Mouse (Mus musculus) lung, embryonic 15.5 days (tissue): ENCODE data around the gene R3hcc1l. TPM values are rescaled to one million over a fixed set of nuclear protein-coding genes. Genes with fewer than 3 reads are reported as not detected.

Experiments used
- ATAC-seq: fragments of 200-750 bp; cut with Nextera tagmentation; 2 replicates; pipeline ENCODE4 v1.8.0; 2017; ENCODE audit warnings: moderate number of reproducible peaks, borderline replicate concordance; ENCODE audit not compliant: low FRiP score, low TSS enrichment; ENCODE audit errors: extremely low read depth
- H3K27ac ChIP-seq: fragments of 300-500 bp; sonication (generic); 2 replicates; pipeline ENCODE4 v1.5.1; 2015; ENCODE audit warnings: moderate library complexity, mild to moderate bottlenecking, inconsistent platforms
- H3K27me3 ChIP-seq: fragments of 300-500 bp; sonication (generic); 2 replicates; pipeline ENCODE4 v1.6.1; 2015; ENCODE audit warnings: inconsistent platforms
- H3K36me3 ChIP-seq: fragments of 300-500 bp; sonication (generic); 2 replicates; pipeline ENCODE4 v1.6.1; 2015; ENCODE audit warnings: inconsistent platforms
- H3K4me1 ChIP-seq: fragments of 300-500 bp; sonication (generic); 2 replicates; pipeline ENCODE4 v1.6.1; 2015; ENCODE audit warnings: inconsistent platforms
- H3K4me2 ChIP-seq: fragments of 300-500 bp; sonication (generic); 2 replicates; pipeline ENCODE4 v1.6.1; 2015; ENCODE audit warnings: inconsistent platforms, mild to moderate bottlenecking, moderate library complexity
- H3K4me3 ChIP-seq: fragments of 300-500 bp; sonication (generic); 2 replicates; pipeline ENCODE4 v1.5.1; 2015; ENCODE audit warnings: mild to moderate bottlenecking, inconsistent platforms
- H3K9ac ChIP-seq: fragments of 300-500 bp; sonication (generic); 2 replicates; pipeline ENCODE4 v1.6.1; 2015; ENCODE audit warnings: inconsistent platforms
- H3K9me3 ChIP-seq: fragments of 300-500 bp; sonication (generic); 2 replicates; pipeline ENCODE4 v1.6.1; 2016; ENCODE audit warnings: inconsistent platforms
- WGBS: fragments of 180-500 bp; shearing (Covaris S2); methylation state at CpG from one replicate; pipeline ENCODE4 v1.1.7; 2015; 5-methylcytosine and 5-hydroxymethylcytosine counted together
- polyA plus RNA-seq: library from polyadenylated mRNA; unstranded; fragments of >200 nt; fragmentation: Nextera tagmentation; extraction: Ambion mirVana; gene quantifications from 2 replicates; pipeline ENCODE4 v1.2.1, GENCODE M21; 2015

Gene R3hcc1l
- polyA plus RNA-seq, 1 experiment from 2014 or later, result 23.3 TPM

GRCm38 (mm10) chr19:42602576-42602975 lies 84.0 kb downstream of the R3hcc1l start:
- Histone ChIP-seq H3K9ac (no peak overlapping the region), H3K27me3 (no peaks in the 10 kb centered on the region), H3K4me2 (no peak overlapping the region), H3K9me3 (no peaks in the 10 kb centered on the region), H3K36me3 (no peaks in the 10 kb centered on the region), H3K4me3 (no peak overlapping the region), H3K4me1 (no peaks in the 10 kb centered on the region), H3K27ac (no peak overlapping the region)
- no peak for ATAC-seq
- 69% methylated on average over 8 of the region's 8 CpGs for WGBS

GRCm38 (mm10) chr19:42608082-42608481 lies 89.5 kb downstream of the R3hcc1l start:
- Histone ChIP-seq H3K9me3 (no peaks in the 10 kb centered on the region), H3K27ac (no peak overlapping the region), H3K27me3 (0 out of 2 replicates have a peak, but pooled peaks cover 10% of the 10 kb centered on the region), H3K9ac (no peak overlapping the region), H3K36me3 (no peaks in the 10 kb centered on the region), H3K4me1 (0 out of 2 replicates have a peak, but pooled peaks cover 8% of the 10 kb centered on the region), H3K4me3 (no peak overlapping the region), H3K4me2 (no peak overlapping the region)
- 80% methylated on average over 5 of the region's 5 CpGs for WGBS
- ATAC-seq, result no peak

- no peak for ATAC-seq
- no peaks in the 10 kb centered on the region for H3K36me3 ChIP-seq
- H3K27me3 ChIP-seq, result peaks cover 22% of the 10 kb centered on the region; the same call in 1 of the 2 replicates
- no peaks in the 10 kb centered on the region for H3K9me3 ChIP-seq
- H3K27ac ChIP-seq, result no peak overlapping the region
- H3K4me3 ChIP-seq, result no peak overlapping the region
- H3K4me2 ChIP-seq, result no peak overlapping the region
- WGBS, result 88% methylated on average over 3 of the region's 3 CpGs
- no peak overlapping the region for H3K9ac ChIP-seq
- H3K4me1 ChIP-seq, result 0 out of 2 replicates have a peak, but pooled peaks cover 8% of the 10 kb centered on the region
Measured at GRCm38 (mm10) chr19:42609716-42610115, 91.2 kb downstream of the R3hcc1l start.

- H3K36me3 ChIP-seq, result no peaks in the 10 kb centered on the region
- 70% methylated on average over 4 of the region's 4 CpGs for WGBS
- H3K4me3 ChIP-seq, result no peak overlapping the region
- ATAC-seq, result no peak
- H3K4me2 ChIP-seq, result no peak overlapping the region
- no peak overlapping the region for H3K27ac ChIP-seq
- H3K9ac ChIP-seq, result no peak overlapping the region
- H3K27me3 ChIP-seq, result peaks cover 22% of the 10 kb centered on the region; the same call in 1 of the 2 replicates
- H3K4me1 ChIP-seq, result 0 out of 2 replicates have a peak, but pooled peaks cover 8% of the 10 kb centered on the region
- no peaks in the 10 kb centered on the region for H3K9me3 ChIP-seq
Measured at GRCm38 (mm10) chr19:42611746-42612145, 93.2 kb downstream of the R3hcc1l start.

GRCm38 (mm10) chr19:42612654-42613053 lies 94.1 kb downstream of the R3hcc1l start, which contains the start of gene Loxl4:
Loxl4 (minus strand) TSS chr19:42612813.
- peak; percentile 80; the same call in 1 of the 2 replicates for ATAC-seq
- peak within 1 kb of the TSS; percentile 41 for H3K4me3 ChIP-seq
- peak within 1 kb of the TSS; percentile 83 for H3K4me2 ChIP-seq
- WGBS, result under 1% methylated on average over 37 of the region's 37 CpGs
- 0 out of 2 replicates have a peak, but pooled peaks cover 8% of the 10 kb centered on the region for H3K4me1 ChIP-seq
- no peaks in the 10 kb centered on the region for H3K9me3 ChIP-seq
- peak within 1 kb of the TSS; percentile 21 for H3K9ac ChIP-seq
- H3K27me3 ChIP-seq, result peaks cover 22% of the 10 kb centered on the region; the same call in 1 of the 2 replicates
- no peak within 1 kb of the TSS for H3K27ac ChIP-seq
- H3K36me3 ChIP-seq, result no peaks in the 10 kb centered on the region

GRCm38 (mm10) chr19:42613116-42613515 lies 94.6 kb downstream of the R3hcc1l start:
- ATAC-seq, result no peak
- WGBS, result 27% methylated on average over 7 of the region's 7 CpGs

GRCm38 (mm10) chr19:42613647-42614225 lies 95.2 kb downstream of the R3hcc1l start:
- no peak overlapping the region for H3K4me3 ChIP-seq
- ATAC-seq, result no peak
- no peak overlapping the region for H3K9ac ChIP-seq
- H3K27ac ChIP-seq, result no peak overlapping the region
- H3K4me1 ChIP-seq, result 0 out of 2 replicates have a peak, but pooled peaks cover 8% of the 10 kb centered on the region
- peaks cover 22% of the 10 kb centered on the region; the same call in 1 of the 2 replicates for H3K27me3 ChIP-seq
- H3K4me2 ChIP-seq, result no peak overlapping the region
- WGBS, result 52% methylated on average over 7 of the region's 7 CpGs
- H3K36me3 ChIP-seq, result no peaks in the 10 kb centered on the region
- H3K9me3 ChIP-seq, result no peaks in the 10 kb centered on the region

More at GRCm38 (mm10) chr19:42613116-42613515, 94.6 kb downstream of the R3hcc1l start:
- Histone ChIP-seq H3K27ac (no peak overlapping the region), H3K27me3 (peaks cover 22% of the 10 kb centered on the region; the same call in 1 of the 2 replicates), H3K9ac (no peak overlapping the region), H3K4me1 (0 out of 2 replicates have a peak, but pooled peaks cover 8% of the 10 kb centered on the region), H3K9me3 (no peaks in the 10 kb centered on the region), H3K36me3 (no peaks in the 10 kb centered on the region), H3K4me3 (peak overlapping the region; percentile 41), H3K4me2 (peak overlapping the region; percentile 83)

GRCm38 (mm10) chr19:42628068-42628467 lies 109.5 kb downstream of the R3hcc1l start:
- H3K27ac ChIP-seq, result no peak overlapping the region
- no peak overlapping the region for H3K4me3 ChIP-seq
- no peak for ATAC-seq
- H3K9ac ChIP-seq, result no peak overlapping the region
- H3K4me2 ChIP-seq, result no peak overlapping the region
- no peaks in the 10 kb centered on the region for H3K27me3 ChIP-seq
- no peaks in the 10 kb centered on the region for H3K36me3 ChIP-seq
- peaks cover 4% of the 10 kb centered on the region for H3K4me1 ChIP-seq
- H3K9me3 ChIP-seq, result no peaks in the 10 kb centered on the region
- 73% methylated on average over 6 of the region's 6 CpGs for whole genome bisulfite sequencing

- H3K4me1 ChIP-seq, result peaks cover 4% of the 10 kb centered on the region
- peak overlapping the region; percentile 42 for H3K4me2 ChIP-seq
- WGBS, result 1% methylated on average over 8 of the region's 8 CpGs
- no peaks in the 10 kb centered on the region for H3K9me3 ChIP-seq
- H3K27ac ChIP-seq, result no peak overlapping the region
- ATAC-seq, result peak; percentile 46; the same call in 1 of the 2 replicates
- H3K36me3 ChIP-seq, result no peaks in the 10 kb centered on the region
- H3K9ac ChIP-seq, result no peak overlapping the region
- H3K27me3 ChIP-seq, result no peaks in the 10 kb centered on the region
- no peak overlapping the region for H3K4me3 ChIP-seq
Measured at GRCm38 (mm10) chr19:42631541-42631961, 113.0 kb downstream of the R3hcc1l start.

GRCm38 (mm10) chr19:42632301-42632700 lies 113.7 kb downstream of the R3hcc1l start:
- Histone ChIP-seq H3K36me3 (no peaks in the 10 kb centered on the region), H3K4me3 (no peak overlapping the region), H3K27me3 (no peaks in the 10 kb centered on the region), H3K27ac (no peak overlapping the region), H3K4me2 (no peak overlapping the region), H3K9me3 (no peaks in the 10 kb centered on the region), H3K9ac (no peak overlapping the region), H3K4me1 (peaks cover 4% of the 10 kb centered on the region)
- WGBS, result 57% methylated on average over 4 of the region's 4 CpGs
- ATAC-seq, result no peak

- peaks cover 6% of the 10 kb centered on the region for H3K4me1 ChIP-seq
Measured at GRCm38 (mm10) chr19:42633650-42634049, 115.1 kb downstream of the R3hcc1l start.

GRCm38 (mm10) chr19:42636631-42637030 lies 118.1 kb downstream of the R3hcc1l start:
- 36% methylated on average over 11 of the region's 11 CpGs for WGBS

More at GRCm38 (mm10) chr19:42633650-42634049, 115.1 kb downstream of the R3hcc1l start:
- no peak overlapping the region for H3K9ac ChIP-seq
- no peak overlapping the region for H3K4me2 ChIP-seq
- WGBS, result 70% methylated on average over 2 of the region's 2 CpGs
- H3K36me3 ChIP-seq, result no peaks in the 10 kb centered on the region
- ATAC-seq, result no peak
- H3K4me3 ChIP-seq, result no peak overlapping the region
- H3K9me3 ChIP-seq, result no peaks in the 10 kb centered on the region
- H3K27ac ChIP-seq, result no peak overlapping the region
- no peaks in the 10 kb centered on the region for H3K27me3 ChIP-seq

More at GRCm38 (mm10) chr19:42636631-42637030, 118.1 kb downstream of the R3hcc1l start:
- Histone ChIP-seq H3K9me3 (no peaks in the 10 kb centered on the region), H3K4me1 (peaks cover 11% of the 10 kb centered on the region), H3K9ac (no peak overlapping the region), H3K36me3 (no peaks in the 10 kb centered on the region), H3K4me3 (no peak overlapping the region), H3K4me2 (no peak overlapping the region), H3K27ac (no peak overlapping the region), H3K27me3 (no peaks in the 10 kb centered on the region)
- no peak for ATAC-seq
